Mouse (Mus musculus) liver, embryonic 16.5 days (tissue): ENCODE measurements around the gene D630039A03Rik. TPM values are rescaled to one million over a fixed set of nuclear protein-coding genes. Genes with fewer than 3 reads are reported as not detected.

Source experiments
- ATAC-seq: fragments of 200-750 bp; cut with Nextera tagmentation; 2 replicates; pipeline ENCODE4 v1.8.0; 2017; ENCODE audit warnings: low read depth, mild to moderate bottlenecking, moderate number of reproducible peaks, moderate library complexity
- H3K27ac ChIP-seq: fragments of 300-500 bp; sonication (generic); 2 replicates; pipeline ENCODE4 v1.5.1; 2014; ENCODE audit warnings: mild to moderate bottlenecking, low read length
- H3K27me3 ChIP-seq: fragments of 300-500 bp; sonication (generic); 2 replicates; pipeline ENCODE4 v1.6.1; 2014; ENCODE audit warnings: low read depth, low read length, mixed read lengths; ENCODE audit not compliant: control insufficient read depth, insufficient read depth
- H3K36me3 ChIP-seq: fragments of 300-500 bp; sonication (generic); 2 replicates; pipeline ENCODE4 v1.6.1; 2014; ENCODE audit warnings: mild to moderate bottlenecking; ENCODE audit not compliant: control insufficient read depth, insufficient read depth
- H3K4me1 ChIP-seq: fragments of 300-500 bp; sonication (generic); 2 replicates; pipeline ENCODE4 v1.6.1; 2014; ENCODE audit warnings: low read depth, low read length, mixed read lengths; ENCODE audit not compliant: control insufficient read depth
- H3K4me2 ChIP-seq: fragments of 300-500 bp; sonication (generic); 2 replicates; pipeline ENCODE4 v1.6.1; 2014; ENCODE audit warnings: low read depth, low read length, mixed read lengths
- H3K4me3 ChIP-seq: fragments of 300-500 bp; sonication (generic); 2 replicates; pipeline ENCODE4 v1.5.1; 2014; ENCODE audit warnings: low read depth, mild to moderate bottlenecking, low read length
- H3K9ac ChIP-seq: fragments of 300-500 bp; sonication (generic); 2 replicates; pipeline ENCODE4 v1.6.1; 2014; ENCODE audit warnings: low read depth, low read length
- H3K9me3 ChIP-seq: fragments of 300-500 bp; sonication (generic); replicated peaks from 2 replicates; pipeline ENCODE4 v1.6.1; 2016; ENCODE audit warnings: low read length; ENCODE audit not compliant: control insufficient read depth
- WGBS: fragments of 180-500 bp; shearing (Covaris S2); extraction: QIAGEN DNeasy Blood & Tissue Kit; methylation state at CpG from one replicate; pipeline ENCODE4 v1.1.7; 2014; ENCODE audit not compliant: insufficient replicate concordance; 5-methylcytosine and 5-hydroxymethylcytosine counted together
- polyA plus RNA-seq: library from polyadenylated mRNA; unstranded; fragments of >200 nt; fragmentation: Nextera tagmentation; extraction: Ambion mirVana; gene quantifications from 2 replicates; pipeline ENCODE4 v1.2.1, GENCODE M21; 2015

D630039A03Rik gene
- polyA plus RNA-seq, 1 experiment from 2014 or later = 0.27 TPM

GRCm38 (mm10) chr4:57888246-57888645 is 27.9 kb downstream of the D630039A03Rik start:
- no peak overlapping the region for H3K27ac ChIP-seq
- no peaks in the 10 kb centered on the region for H3K9me3 ChIP-seq
- no peaks in the 10 kb centered on the region for H3K36me3 ChIP-seq
- 69% methylated on average over 2 of the region's 2 CpGs for WGBS
- no peak overlapping the region for H3K4me3 ChIP-seq
- no peak for ATAC-seq
- no peaks in the 10 kb centered on the region for H3K27me3 ChIP-seq
- H3K4me1 ChIP-seq = no peaks in the 10 kb centered on the region
- no peak overlapping the region for H3K9ac ChIP-seq
- H3K4me2 ChIP-seq = no peak overlapping the region

DNA sequence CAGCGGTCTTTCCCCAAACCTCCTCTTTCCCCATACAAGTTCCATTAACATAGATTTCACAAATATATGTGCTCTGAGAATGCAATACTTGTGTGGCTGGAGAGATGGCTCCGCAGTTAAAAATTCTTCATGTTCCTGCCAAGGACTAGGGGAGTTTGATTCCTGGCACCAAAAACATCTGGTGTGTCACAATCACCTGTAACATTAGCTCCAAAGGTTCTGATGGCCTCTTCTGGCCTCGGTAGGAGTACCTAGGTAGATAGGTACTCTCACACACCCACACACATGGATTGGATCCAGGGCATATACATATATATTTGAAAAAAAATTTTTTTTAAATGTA is 29.2 kb downstream of the D630039A03Rik start:
- H3K4me3 ChIP-seq = no peak overlapping the region
- no peaks in the 10 kb centered on the region for H3K9me3 ChIP-seq
- no peak overlapping the region for H3K9ac ChIP-seq
- H3K27me3 ChIP-seq = no peaks in the 10 kb centered on the region
- WGBS = 65% methylated on average over 3 of the region's 3 CpGs
- no peak overlapping the region for H3K27ac ChIP-seq
- H3K4me1 ChIP-seq = no peaks in the 10 kb centered on the region
- no peak for ATAC-seq
- H3K4me2 ChIP-seq = no peak overlapping the region
- H3K36me3 ChIP-seq = no peaks in the 10 kb centered on the region

- H3K4me3 ChIP-seq = no peak overlapping the region
- H3K9ac ChIP-seq = no peak overlapping the region
- no peaks in the 10 kb centered on the region for H3K27me3 ChIP-seq
- H3K27ac ChIP-seq = no peak overlapping the region
- 22% methylated on average over 11 of the region's 11 CpGs for WGBS
- H3K36me3 ChIP-seq = no peaks in the 10 kb centered on the region
- ATAC-seq = no peak
- H3K9me3 ChIP-seq = no peaks in the 10 kb centered on the region
- H3K4me2 ChIP-seq = no peak overlapping the region
- H3K4me1 ChIP-seq = no peaks in the 10 kb centered on the region
These were observed 29.8 kb downstream of the D630039A03Rik start for GRCm38 (mm10) chr4:57886066-57886887.

- no peak overlapping the region for H3K9ac ChIP-seq
- ATAC-seq = no peak
These were observed 30.9 kb downstream of the D630039A03Rik start for GRCm38 (mm10) chr4:57885186-57885585.

DNA sequence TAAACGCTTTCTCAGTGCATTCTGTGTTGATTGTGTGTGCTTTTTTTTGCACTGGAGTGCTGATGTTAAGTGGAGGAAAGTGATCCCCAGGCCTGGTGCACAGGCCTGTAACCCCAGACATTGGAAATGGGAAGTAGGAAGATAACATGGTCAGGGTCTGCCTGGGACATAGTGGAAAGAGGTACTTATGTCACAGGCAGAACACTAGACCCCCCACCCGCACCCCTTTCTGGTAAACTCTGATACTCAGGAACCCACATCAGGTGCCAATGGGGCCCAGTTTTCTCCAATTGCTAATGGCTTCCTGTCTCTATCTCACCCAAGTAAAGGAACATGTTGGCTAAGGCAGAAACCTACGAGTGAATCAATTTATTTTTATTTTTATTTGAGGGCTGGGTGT is 31.6 kb downstream of the D630039A03Rik start:
- H3K4me3 ChIP-seq = no peak overlapping the region
- ATAC-seq = no peak
- H3K4me2 ChIP-seq = no peak overlapping the region
- no peaks in the 10 kb centered on the region for H3K36me3 ChIP-seq
- no peaks in the 10 kb centered on the region for H3K27me3 ChIP-seq
- H3K9ac ChIP-seq = no peak overlapping the region
- no peaks in the 10 kb centered on the region for H3K4me1 ChIP-seq
- H3K9me3 ChIP-seq = no peaks in the 10 kb centered on the region
- WGBS = 48% methylated on average over 3 of the region's 3 CpGs
- H3K27ac ChIP-seq = no peak overlapping the region

More at GRCm38 (mm10) chr4:57885186-57885585, 30.9 kb downstream of the D630039A03Rik start:
- H3K4me1 ChIP-seq = no peaks in the 10 kb centered on the region
- H3K4me3 ChIP-seq = no peak overlapping the region
- H3K27ac ChIP-seq = no peak overlapping the region
- WGBS = 36% methylated on average over 2 of the region's 2 CpGs
- no peak overlapping the region for H3K4me2 ChIP-seq
- no peaks in the 10 kb centered on the region for H3K36me3 ChIP-seq
- no peaks in the 10 kb centered on the region for H3K27me3 ChIP-seq
- no peaks in the 10 kb centered on the region for H3K9me3 ChIP-seq

DNA sequence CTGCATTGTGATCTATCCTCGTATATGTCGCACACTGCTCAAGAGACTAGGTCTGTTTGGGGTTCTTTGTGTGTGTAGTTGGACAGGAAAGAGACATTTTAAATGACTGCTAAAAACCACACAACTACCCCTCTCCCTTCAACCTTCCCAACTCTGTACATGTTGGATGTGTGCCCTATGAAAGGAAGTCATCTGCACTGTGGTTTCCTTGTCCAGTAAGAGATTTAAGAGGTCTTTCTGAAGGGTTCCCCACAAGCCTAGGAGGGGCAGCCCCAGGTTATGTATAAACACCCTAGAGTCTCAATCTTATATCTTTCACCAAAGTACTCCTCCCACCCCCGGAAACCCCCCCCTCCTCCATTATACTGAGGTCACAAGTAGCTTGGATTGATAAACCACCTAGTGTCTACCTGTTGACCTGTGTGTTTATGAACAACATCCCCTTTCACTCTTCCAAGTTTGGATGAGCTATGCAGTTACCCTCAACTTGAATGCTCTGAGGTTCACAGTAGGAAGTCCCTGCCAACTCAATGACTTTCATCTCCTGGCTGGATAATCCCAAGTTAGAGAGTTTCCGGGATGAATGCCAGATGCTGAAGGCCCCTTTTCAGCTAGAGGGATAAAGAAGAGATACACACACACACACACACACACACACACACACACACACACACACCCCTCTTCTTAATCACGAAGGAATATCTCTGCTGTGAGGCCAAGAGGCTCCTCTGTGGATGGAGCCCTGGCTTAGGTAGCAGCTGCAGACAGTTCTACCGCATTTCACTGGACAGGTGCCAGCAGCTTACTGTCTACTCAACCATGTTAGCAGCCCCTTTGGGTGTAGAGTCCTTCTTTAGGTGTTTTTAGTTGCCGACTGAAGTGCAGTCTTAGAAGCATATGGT is 32.3 kb downstream of the D630039A03Rik start:
- Histone ChIP-seq H3K36me3 (no peaks in the 10 kb centered on the region), H3K4me3 (no peak overlapping the region), H3K4me1 (no peaks in the 10 kb centered on the region), H3K9ac (no peak overlapping the region), H3K4me2 (no peak overlapping the region), H3K27me3 (no peaks in the 10 kb centered on the region), H3K9me3 (no peaks in the 10 kb centered on the region), H3K27ac (no peak overlapping the region)
- no peak for ATAC-seq
- 37% methylated on average over 7 of the region's 7 CpGs for WGBS

DNA sequence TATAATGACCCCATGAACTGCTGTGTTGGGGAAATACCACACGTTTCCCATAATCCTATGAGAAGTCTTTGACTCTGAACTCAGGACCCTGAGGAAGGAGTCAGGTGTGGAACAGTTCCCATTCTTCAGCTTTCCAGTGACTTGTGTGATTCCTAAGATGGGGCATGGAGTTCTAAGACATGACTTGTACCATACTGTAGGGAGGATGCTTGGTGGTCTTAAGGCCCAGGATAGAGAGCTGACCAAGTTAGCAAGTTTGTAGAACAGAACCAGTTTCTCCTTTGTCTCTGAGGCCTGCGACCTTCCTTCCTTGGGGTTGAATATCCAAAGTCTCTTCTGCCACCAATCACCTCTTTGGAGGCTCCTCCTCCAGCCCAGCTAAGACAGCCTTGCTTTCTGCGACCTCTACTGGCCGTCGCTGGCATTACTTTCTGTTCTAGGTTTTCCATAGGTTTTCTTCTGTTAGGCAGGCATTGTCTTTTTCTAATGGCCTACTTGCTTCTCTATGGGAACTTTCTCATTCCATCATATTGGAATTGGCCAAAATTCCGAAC is 36.2 kb downstream of the D630039A03Rik start:
- no peak for ATAC-seq

GRCm38 (mm10) chr4:57879137-57879536 is 37.0 kb downstream of the D630039A03Rik start:
- H3K4me3 ChIP-seq = no peak overlapping the region
- H3K27ac ChIP-seq = no peak overlapping the region
- H3K4me2 ChIP-seq = no peak overlapping the region
- 62% methylated on average over 5 of the region's 5 CpGs for WGBS
- H3K27me3 ChIP-seq = no peaks in the 10 kb centered on the region
- H3K4me1 ChIP-seq = no peaks in the 10 kb centered on the region
- H3K36me3 ChIP-seq = no peaks in the 10 kb centered on the region
- ATAC-seq = no peak
- no peaks in the 10 kb centered on the region for H3K9me3 ChIP-seq
- H3K9ac ChIP-seq = no peak overlapping the region

More for the DNA sequence above, 36.2 kb downstream of the D630039A03Rik start:
- H3K27me3 ChIP-seq = no peaks in the 10 kb centered on the region
- no peaks in the 10 kb centered on the region for H3K36me3 ChIP-seq
- H3K9ac ChIP-seq = no peak overlapping the region
- H3K27ac ChIP-seq = no peak overlapping the region
- 7% methylated on average over 6 of the region's 6 CpGs for WGBS
- H3K4me2 ChIP-seq = no peak overlapping the region
- no peak overlapping the region for H3K4me3 ChIP-seq
- H3K4me1 ChIP-seq = no peaks in the 10 kb centered on the region
- H3K9me3 ChIP-seq = no peaks in the 10 kb centered on the region
